Mouse (Mus musculus) olfactory bulb, adult 2 months (tissue): Measurements from ENCODE around the gene Dlgap4.

Experiments
- CTCF ChIP-seq: fragments of 200-500 bp; IDR thresholded peaks from 2 replicates; pipeline ENCODE4 v1.5.1; 2012; ENCODE audit warnings: low read depth, mild to moderate bottlenecking, low read length, moderate library complexity; ENCODE audit not compliant: insufficient read depth
- POLR2A ChIP-seq: fragments of 200-500 bp; IDR thresholded peaks from 2 replicates; pipeline ENCODE4 v1.6.1; 2012; ENCODE audit warnings: mild to moderate bottlenecking, low read depth, low read length, moderate library complexity; ENCODE audit not compliant: insufficient read depth

- TF ChIP-seq POLR2A (no peak), CTCF (no peak)
These were observed 190.3 kb downstream of the Dlgap4 start for GRCm38 (mm10) chr2:156803698-156804372.
